Mouse (Mus musculus) left cerebral cortex, adult 9 months (tissue): ENCODE measurements around the gene Acy3.
"Not testable (repeated sequence)": the region's sequence is repeated elsewhere in the genome, so short reads cannot be mapped to it uniquely, and the experiment has no call there.

Source experiments
- DNase-seq, 2 experiments: peaks; one replicate each; pipeline ENCODE4 v3.0.0; 2022; ENCODE audit warnings: low spot score in 2 of 2

Acy3 gene

DNA sequence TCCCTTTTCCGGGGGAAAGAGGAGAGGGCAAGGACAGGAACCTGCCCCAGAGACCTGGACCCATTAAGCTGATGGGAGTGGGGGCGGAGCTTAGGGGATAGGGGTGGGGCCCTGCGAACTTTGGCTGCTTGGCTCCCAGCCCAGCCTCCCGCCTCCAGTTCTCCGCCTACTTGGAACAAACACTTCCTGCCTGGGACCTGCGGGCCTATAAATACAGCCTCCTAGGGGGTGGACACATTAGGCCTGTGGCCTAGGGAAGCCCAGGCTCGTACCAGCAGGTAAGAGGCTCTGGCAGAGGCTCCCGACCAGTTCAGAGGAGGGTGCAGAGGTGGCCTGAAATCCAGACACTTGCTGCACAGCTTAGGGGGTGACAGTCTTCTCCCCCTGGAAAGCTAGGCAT is at the start of gene Acy3:
Gene Acy3, plus strand, starts transcription at position 237 of the 400 bp plus-strand sequence.
- DNase-seq, result peak in 1 of 2 experiments; percentile 43

DNA sequence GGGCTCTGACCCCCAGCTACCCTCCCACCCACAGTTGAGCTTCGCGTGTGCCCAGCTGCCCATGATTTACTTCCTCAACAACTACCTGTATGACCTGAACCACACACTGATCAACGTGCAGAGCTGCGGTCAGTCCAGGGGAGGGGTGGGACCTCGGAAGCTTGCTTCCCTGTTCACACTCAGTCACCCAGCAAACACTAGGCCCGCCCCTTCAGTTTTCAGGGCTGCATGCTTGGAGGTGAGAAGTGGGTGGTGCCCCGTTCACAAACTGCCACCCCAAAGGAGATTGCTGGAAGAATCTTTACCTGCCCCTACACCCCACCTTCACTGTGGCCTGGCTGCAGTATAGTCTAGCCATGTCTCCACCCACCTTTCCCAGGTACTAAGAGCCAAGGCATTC is 44.1 kb upstream of the Acy3 start:
- DNase-seq, result no peak

DNA sequence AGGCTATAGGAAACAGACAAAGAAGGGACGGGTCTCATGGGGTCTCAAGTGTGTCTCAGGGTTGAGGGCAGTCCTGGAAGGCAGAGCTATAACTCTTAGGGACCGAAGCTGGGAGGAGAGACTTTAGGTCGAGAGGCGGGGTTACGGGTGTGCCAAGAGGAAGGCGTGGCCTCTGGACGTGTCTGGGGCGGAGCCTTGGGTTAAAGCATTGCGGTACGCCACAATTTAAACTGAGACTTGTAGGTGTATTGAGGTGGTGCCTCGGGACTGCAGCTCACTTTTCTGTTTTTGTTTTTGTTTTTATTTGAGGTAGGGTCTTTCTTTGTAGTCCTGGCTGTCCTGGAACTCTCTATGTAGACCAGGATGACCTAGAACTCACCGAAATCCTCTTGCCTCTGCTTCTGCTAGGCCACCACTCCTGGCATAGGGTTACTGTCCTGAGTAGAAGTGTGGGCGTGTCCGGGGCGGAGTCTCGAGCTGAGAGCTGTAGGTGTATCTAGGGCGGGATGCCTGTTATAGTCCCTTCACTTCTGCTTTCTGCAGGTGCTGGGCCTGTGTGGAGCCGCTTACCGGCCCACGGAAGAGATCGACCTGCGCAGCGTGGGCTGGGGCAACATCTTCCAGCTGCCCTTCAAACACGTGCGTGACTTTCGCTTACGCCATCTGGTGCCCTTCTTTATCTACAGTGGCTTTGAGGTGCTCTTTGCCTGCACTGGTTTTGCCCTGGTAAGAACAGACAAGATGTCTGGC is 43.2 kb upstream of the Acy3 start:
- no peak for DNase-seq

DNA sequence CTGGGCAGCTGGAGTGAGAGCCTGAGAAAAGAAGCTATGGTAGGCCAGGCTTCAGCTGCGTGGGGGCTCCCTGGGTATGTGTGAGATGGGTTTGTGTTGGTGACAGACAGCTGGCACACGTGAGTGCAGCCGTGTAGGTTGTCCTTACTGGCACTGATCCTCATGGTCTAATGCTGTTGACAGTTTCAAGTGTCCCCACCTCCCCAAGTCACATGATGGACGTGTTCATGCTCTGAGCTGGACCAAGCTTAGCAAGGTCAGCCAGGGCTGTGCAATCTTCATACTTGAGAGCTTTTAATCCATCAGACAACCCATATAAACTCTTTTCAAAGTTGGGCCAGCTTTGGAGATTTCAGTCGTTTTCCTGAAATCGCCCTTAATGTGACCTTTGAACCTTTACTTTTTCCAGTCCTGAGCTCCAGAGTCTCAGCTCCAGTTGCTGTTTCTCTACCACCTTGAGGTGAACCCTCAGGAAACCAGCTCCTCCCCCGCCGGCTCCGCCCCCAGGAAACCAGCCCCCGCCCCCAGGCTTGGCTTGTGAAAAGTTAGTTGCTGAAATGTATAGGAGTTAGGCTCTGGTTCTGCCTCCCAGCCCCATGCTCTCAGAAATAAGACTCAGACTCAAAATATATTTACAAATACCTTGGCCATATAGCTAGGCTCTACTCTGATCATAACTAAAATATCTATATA is 40.4 kb upstream of the Acy3 start:
- DNase-seq, result no peak

DNA sequence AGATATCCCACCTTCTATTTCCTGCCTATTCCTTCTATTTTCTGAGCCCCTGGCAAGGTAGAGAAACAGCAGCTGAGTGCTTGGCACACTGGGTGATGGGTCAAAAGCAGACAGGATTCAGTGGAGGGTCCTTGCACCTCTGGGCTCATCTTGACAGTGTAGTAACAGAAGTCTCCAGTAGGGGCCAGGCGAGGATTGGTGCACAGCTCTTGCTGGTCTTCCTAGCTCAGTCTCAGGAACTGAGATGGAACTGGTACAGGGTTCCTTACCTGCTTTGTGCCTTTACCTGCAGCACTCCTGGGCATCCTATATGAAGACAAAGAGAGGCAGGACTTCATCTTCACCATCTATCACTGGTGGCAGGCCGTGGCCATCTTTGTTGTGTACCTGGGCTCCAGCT is 39.7 kb upstream of the Acy3 start:
- peak in 1 of 2 experiments; percentile 71 for DNase-seq

DNA sequence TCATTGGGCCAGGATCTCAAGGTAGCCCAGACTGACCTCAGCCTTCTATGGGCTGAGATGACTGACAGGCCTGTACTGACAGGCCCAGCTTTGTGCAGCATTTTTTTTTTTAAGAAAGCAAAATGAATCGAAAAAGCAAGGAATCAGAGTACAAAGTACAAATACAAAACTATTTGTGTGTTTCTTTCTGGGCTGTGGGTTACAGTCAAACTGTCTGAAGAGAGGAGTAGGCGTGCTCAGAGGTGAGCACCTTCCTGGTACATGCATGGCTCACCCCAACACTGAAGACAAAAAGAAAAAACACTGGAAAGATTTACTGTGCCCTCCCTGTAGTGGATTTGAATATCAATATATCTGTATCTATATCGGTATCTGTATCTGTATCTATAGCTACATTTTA is 38.6 kb upstream of the Acy3 start:
- DNase-seq, result no peak

DNA sequence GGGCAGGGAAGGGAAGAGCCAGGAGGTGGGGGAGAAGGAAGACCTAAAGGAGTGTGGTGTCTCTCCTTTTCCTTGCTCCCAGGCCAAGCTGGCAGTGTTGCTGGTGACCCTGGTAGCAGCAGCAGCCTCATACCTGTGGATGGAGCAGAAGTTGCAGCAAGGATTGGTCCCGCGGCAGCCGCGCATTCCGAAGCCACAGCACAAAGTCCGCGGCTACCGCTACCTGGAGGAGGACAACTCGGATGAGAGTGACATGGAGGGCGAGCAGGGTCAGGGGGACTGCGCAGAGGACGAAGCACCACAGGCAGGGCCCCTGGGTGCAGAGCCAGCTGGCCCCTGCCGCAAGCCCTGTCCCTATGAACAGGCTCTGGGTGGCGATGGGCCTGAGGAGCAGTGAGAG is 37.8 kb upstream of the Acy3 start:
- DNase-seq, result no peak

DNA sequence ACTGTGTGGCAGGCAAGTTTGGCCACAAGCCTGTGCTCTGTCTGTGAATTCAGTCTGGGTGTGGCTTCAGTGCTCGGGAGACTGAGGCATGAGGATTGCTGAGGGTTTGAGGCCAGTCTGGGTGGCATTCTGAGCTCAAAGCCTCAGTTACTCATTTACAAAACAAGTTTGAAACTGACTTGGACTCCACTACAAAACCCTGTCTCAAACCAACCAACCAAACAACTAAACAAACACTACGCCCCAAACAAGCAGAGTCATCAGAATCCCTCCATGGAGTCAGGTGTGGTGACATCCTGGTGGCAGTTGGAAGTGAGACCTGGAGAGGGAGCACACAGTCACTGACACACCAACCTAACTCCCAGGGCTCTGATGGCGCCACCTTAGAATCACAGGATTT is 36.0 kb upstream of the Acy3 start:
- no peak for DNase-seq

DNA sequence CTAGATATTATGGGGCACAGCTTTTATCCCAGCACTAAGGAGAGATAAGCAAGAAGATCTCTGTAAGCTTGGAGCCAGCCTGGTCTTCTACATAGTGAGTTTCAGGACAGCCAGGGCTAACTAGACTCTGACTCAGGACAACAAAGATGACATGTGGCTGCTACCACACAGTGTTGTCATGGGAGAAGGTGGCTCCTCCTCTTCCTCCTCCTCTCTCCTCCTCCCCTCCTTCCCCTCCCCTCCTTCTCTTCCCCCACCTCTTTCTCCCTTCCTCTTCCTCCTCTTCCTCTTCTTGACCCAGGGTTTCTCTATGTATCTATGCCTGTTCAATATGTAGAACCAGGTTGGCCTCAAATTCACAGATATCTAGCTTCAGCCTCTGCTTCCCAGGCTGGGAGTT is 34.9 kb upstream of the Acy3 start:
- DNase-seq, result no peak

DNA sequence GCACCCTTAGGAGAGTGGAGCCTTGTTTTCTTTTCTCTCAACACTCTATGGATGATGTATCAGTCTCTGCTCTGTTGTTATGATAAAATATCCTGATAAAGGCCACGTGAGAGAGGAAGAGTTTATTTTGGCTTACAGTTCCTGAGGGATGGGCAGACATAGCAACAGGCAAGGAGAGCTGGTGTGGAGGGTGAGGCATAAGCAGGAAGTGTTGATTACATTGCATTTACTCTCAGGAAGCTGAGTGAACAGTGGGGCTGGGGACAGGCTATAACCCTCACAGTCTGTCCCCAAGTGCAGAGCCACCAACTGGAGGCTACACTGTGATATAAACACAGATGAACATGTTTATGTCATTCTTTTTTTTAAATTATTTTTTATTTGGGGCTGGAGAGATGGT is 34.3 kb upstream of the Acy3 start:
- no peak for DNase-seq

DNA sequence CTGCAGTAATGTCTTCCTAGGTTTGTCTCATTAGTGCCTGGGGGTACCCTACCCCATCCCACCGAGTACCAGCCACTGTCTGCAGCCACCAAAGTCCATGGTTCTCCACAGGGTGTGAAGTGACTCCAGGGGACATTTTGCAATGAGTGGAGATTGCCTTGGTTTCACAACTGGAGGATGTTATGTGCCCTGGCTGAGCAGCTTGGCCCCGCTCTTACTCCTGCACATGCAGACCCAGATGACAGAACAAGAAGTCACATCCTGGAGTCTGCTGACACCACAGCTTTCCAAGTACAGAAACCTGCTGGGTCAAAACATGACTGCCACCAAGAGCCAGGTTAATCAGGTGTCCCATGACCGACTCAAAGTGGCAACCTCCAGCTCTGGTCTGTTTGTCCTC is 31.3 kb upstream of the Acy3 start:
- no peak for DNase-seq

DNA sequence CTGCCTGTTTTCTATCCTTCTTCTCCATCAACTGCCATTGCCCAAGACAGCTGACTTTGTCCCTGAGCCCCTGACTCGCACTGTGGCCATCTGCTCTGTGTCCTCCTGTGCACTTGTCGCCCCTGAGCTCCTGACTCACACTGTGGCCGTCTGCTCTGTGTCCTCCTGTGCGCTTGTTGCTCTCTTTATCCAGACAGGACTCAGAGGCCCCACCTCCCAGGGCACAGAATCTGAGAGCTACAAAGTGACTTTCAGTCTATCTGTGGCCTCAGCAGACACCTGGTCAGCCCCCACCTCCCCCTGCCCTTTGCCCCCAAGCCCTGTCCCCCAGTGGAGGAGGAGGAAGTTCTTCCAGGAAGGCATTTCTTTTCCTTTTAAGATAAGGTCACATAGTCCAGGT is 30.6 kb upstream of the Acy3 start:
- DNase-seq, result no peak

DNA sequence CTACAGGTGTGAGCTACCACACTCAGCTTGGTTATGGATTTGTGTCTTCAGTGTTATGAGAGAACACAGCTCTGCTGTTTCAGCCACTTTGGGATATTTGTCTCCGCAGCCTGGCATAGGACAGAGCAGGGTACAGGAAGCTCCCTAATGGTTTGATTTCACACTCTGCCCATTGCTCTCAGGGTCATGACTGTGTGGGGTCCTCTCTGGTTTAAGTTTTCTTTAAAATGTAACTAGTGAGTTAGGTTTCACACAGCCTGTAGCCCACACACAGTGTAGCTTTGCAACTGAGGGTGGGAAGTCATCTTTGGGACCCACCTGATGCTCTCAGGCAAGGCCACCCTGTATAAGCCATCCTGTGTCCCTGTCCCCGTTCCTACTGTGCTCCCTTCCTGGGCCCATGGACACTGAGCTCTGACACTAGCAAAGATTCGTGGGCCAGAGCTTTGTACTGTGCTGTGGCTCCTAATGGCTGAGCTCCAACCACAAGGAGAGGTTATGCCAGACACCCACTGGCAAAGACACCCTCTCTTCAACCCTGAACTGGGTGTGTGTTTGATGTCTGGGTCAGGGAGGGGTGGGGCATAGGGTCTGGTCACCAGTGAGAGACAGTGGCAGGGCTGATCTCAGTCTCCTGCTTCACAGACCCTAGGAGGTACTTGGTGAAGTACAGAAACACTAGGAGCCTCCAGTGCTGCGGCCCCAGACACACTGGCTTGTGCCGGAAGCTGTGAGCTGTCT is 28.9 kb upstream of the Acy3 start:
- DNase-seq, result not testable (repeated sequence)

DNA sequence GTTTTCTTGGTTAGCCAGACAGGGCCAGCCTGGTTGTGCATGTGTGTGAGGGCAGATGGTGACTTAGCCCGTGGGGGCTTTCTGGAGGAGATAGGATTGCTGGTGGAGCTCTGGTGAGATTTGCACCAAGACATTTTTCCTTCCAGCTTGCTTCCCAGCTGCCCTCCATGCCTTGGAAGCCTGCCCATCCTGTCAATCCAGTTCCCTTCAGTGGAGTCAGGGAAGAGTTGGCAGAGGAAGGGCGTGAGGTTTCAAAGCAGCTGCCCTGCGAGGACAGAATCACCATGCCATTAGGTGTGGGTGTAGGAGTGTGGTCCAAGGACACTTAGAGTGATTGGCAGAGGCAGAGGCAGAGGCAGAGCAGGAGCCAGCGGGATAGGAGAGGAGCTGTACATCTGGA is 27.9 kb upstream of the Acy3 start, which contains the start of gene Aldh3b3:
Gene Aldh3b3, plus strand, starts transcription at position 176 of the 400 bp plus-strand sequence.
- DNase-seq, result no peak

DNA sequence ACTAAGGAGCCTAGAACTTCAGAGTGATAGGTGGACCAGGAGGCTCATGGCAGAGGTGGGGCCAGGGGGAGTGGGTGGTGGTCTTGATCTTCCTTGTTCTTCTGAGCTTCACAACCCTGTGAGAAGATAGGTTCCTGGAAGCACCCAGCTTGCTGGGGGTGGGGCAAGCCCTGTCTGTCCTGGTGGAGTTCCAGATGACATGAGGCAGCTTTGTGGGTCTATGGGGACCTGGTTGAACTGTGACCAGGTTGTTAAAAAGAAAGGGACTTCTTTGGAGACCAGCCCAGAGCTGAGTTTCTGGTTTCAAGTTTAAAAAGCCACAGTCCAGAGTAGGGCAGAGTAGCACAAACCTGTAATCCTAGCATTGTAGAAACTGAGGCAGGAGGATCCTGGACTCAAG is 27.3 kb upstream of the Acy3 start:
- no peak for DNase-seq

DNA sequence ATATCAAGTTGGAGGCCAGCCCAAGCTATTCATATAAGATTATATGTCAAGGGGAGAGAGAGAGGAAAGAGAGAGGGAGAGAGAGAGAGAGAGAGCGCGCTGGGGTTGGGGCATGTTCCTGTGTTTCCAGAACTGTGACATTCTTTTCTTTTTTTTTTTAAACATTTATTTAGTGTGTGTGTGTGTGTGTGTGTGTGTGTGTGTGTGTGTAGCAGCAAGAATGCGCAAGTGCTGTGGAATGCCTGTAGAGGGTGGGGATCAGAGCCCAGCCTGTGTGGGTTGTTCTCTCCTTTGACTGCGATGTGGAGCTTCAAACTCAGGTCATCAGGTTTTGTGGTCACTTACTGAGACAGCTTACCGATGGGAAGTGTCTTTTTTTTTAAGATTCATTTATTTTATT is 26.2 kb upstream of the Acy3 start:
- DNase-seq, result no peak

DNA sequence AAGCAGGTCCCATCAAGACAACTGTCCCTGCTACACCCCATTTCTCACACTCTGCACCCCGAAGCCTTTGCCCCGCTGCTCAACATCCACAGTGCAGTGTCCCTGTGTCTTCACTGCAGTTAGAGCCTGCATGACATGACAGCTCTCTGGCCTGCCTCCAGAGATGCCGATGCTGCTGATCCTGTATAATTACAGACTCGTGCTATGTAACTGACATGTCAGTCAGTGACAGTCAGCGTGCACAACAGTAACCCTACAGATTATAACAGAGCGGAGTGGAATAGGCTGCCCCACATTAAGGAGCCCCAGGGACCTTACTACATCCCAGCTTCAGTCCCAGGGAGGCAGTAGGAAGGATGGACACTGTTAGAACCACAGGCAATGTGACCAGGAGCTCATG is 24.6 kb upstream of the Acy3 start:
- DNase-seq, result not testable (repeated sequence)

DNA sequence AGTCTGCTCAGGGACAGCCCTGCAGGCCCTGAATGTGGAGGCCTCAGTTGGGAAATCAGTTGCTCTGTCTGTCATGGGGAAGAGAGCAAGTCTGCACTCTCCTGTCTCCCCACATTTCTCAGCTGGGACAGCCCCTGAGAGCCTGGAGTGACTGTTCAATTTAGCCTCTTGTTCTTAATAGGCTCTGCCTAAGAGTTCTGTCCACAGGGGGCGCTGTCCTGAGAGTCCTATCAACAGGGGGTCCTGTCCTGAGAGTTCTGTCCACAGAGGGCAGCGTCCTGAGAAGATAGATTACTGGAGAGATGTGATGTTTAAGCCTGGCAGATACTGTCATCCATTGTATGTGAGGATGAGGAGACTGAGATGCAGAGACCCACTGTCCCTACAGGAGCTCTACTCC is 23.9 kb upstream of the Acy3 start:
- DNase-seq, result no peak

DNA sequence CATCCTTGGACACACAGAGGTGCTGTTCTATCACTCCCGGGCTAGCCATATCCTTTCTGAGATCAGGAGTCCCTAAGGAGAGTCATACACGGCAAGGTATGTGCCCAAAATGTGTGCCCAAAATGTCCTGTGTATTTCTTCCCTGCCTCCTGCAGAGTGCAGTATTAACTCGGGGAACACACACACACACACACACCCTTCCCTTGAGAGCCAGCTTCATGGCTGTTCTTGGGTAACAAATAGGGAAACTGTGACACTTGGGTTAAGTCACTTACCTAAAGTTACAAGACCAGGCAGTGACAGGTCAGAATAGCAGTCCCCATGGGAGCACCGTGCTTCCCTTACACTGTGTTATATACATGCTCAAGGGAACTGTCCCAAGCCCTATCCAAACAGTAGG is 22.3 kb upstream of the Acy3 start:
- DNase-seq, result no peak

DNA sequence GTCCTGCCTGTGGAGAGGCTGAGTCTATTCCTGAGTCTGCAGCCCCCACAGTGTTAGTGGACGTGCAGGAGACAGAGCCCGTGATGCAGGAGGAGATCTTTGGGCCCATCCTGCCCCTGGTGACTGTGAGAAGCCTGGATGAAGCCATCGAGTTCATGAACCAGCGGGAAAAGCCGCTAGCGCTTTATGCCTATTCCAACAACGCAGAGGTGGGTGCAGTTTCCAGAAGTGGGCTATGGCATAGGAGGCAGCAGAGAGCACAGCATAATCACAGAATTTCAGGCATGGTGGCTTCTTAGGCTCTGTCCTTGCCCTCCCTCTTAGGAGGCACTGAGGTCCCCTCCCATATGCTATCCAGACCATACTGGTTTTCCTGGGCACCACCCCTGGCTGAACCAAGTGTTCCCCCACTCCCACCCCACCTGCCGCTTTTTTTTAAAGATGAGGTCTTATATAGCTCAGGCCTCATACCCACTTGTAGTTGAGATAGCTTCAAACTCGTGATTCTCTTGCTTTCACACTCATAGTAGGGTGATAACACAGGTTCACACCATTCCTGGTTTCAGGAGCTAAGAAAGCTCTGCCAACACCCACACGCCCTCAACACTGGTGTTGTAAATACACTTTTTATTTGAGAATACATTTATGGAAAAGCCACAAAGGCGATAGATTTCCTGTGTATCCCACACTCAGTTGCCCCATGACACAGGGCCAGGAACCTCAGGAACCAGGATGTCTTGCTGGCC is 19.9 kb upstream of the Acy3 start:
- DNase-seq, result no peak

DNA sequence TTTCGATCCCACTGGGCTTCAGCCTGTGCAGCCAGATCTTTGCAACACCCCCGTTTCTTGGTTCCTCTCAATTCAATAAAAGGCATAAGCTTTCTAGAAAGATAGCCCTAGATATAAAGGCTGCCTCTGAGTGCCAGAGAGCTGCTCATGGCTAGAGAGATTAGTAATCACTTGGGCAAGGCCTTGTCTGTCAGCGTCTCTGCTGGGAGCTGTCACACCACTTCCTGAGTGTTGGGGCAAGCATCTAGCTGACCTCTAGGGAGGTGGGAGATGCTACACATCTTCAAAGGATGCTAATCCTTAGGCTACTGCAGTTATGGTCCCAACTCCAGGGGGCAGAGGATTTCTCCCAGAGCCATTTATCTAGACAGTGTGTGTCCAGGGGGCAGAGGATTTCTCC is 19.1 kb upstream of the Acy3 start:
- DNase-seq, result no peak

DNA sequence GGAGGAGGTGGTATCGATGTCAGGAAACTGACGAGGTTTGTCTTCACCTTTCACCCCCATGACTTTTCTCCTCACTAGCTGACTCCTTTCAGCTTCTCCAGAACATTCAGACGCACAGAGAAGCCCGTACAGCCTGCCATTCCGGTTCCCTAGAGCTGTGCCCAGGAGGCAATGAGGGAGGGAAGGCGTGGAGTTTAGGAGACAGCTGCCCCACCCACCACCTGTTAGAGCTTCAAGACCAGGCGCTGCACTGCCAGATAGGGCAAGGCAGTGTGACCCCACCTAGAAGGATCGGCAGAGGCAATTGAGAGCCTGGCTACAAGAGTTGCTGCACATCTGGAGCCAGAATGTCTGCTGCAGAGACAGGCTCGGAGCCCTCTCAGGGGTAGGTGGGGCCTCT is 14.1 kb upstream of the Acy3 start, which contains the start of gene Aldh3b2:
Gene Aldh3b2, plus strand, starts transcription at position 100 of the 400 bp plus-strand sequence.
- DNase-seq, result no peak
